Mouse (Mus musculus): ENCODE measurements at regions not wholly inside any gene's neighbourhood (a gene's known extent, or its start where the extent isn't known, plus 50 kb on each side); places are given as distances from the start of the nearest gene placed in this dataset.
A peak's percentile ranks its signal among the peaks of the same experiment; 100 is the strongest.

DNA sequence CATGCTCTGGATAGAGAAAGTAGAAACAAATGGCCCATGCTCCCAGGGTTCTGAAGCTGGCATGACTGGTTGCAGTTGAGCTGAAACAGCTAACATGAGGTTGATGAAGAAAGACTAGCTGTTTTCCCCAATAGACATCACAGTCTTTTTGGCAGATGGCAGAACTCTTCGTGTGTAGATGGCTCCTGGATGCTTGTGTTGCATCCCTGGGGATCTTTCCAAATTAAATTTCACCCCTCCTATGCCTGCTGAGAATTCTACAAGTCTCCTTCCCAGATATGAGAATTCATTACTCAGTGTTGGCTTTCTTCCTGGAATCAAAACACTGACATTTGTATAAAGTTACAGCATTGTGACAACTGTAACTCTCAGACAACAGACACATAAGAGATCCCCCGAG is 595.3 kb downstream of the Slco4c1 start:
- DNase-seq, result peak; percentile 1 to 7

Small RNAs in the stretch of these regions (microRNA-seq; reads per million reads assigned to microRNA genes)
- 0 reads per million in 2 experiments for gene Gm22917

Measured in layer of hippocampus, postnatal 36 days (tissue).